Mouse (Mus musculus) heart, embryonic 10.5 days (tissue): ENCODE measurements around the gene Olfr517. TPM values are rescaled to one million over a fixed set of nuclear protein-coding genes. Genes with fewer than 3 reads are reported as not detected.

Experiments used
- DNase-seq: peaks from one replicate; pipeline ENCODE4 v3.0.0-alpha.2; 2017; ENCODE audit warnings: low spot score
- H3K27ac ChIP-seq: fragments of 300-500 bp; sonication (generic); 2 replicates; pipeline ENCODE4 v1.5.1; 2016; ENCODE audit warnings: mild to moderate bottlenecking
- H3K27me3 ChIP-seq: fragments of 300-500 bp; sonication (generic); 2 replicates; pipeline ENCODE4 v1.6.1; 2016; ENCODE audit warnings: mild to moderate bottlenecking; ENCODE audit not compliant: poor library complexity, insufficient read depth, severe bottlenecking
- H3K36me3 ChIP-seq: fragments of 300-500 bp; sonication (generic); 2 replicates; pipeline ENCODE4 v1.6.1; 2016; ENCODE audit warnings: mild to moderate bottlenecking, moderate library complexity
- H3K4me1 ChIP-seq: fragments of 300-500 bp; sonication (generic); 2 replicates; pipeline ENCODE4 v1.6.1; 2016; ENCODE audit warnings: mild to moderate bottlenecking
- H3K4me3 ChIP-seq: fragments of 300-500 bp; sonication (generic); 2 replicates; pipeline ENCODE4 v1.5.1; 2016; ENCODE audit warnings: mild to moderate bottlenecking, moderate library complexity
- H3K9me3 ChIP-seq: fragments of 300-500 bp; sonication (generic); 2 replicates; pipeline ENCODE4 v1.6.1; 2016; ENCODE audit warnings: mild to moderate bottlenecking, moderate library complexity
- WGBS: fragments of 180-500 bp; shearing (Covaris S2); methylation state at CpG from one replicate; pipeline ENCODE4 v1.1.7; 2016; 5-methylcytosine and 5-hydroxymethylcytosine counted together
- polyA plus RNA-seq: library from polyadenylated mRNA; unstranded; fragments of >200 nt; fragmentation: Nextera tagmentation; extraction: Ambion mirVana; gene quantifications from 2 replicates; pipeline ENCODE4 v1.2.1, GENCODE M21; 2016

The Olfr517 gene
- polyA plus RNA-seq, result not detected in 2 replicates

- H3K9me3 ChIP-seq, result no peaks in the 10 kb centered on the region
- no peaks in the 10 kb centered on the region for H3K27me3 ChIP-seq
- DNase-seq, result no peak
- H3K4me1 ChIP-seq, result no peaks in the 10 kb centered on the region
- H3K36me3 ChIP-seq, result no peaks in the 10 kb centered on the region
- WGBS, result 56% methylated on average over 2 of the region's 2 CpGs
- H3K4me3 ChIP-seq, result no peak within 1 kb of the TSS
- no peak within 1 kb of the TSS for H3K27ac ChIP-seq
These were observed at the start of gene Olfr517 for GRCm38 (mm10) chr7:108872279-108872678. TSS of gene Olfr517 (minus strand) at chr7:108872379.

GRCm38 (mm10) chr7:108903969-108904368 is 31.8 kb upstream of the Olfr517 start:
- WGBS, result 73% methylated on average over 2 of the region's 2 CpGs
- H3K36me3 ChIP-seq, result no peaks in the 10 kb centered on the region
- DNase-seq, result no peak

GRCm38 (mm10) chr7:108894320-108894719 is 22.1 kb upstream of the Olfr517 start, which contains the start of gene Olfr519:
TSS of gene Olfr519 (minus strand) at chr7:108894420.
- no peaks in the 10 kb centered on the region for H3K27me3 ChIP-seq
- WGBS, result 77% methylated on average over 5 of the region's 5 CpGs
- no peak within 1 kb of the TSS for H3K27ac ChIP-seq
- no peaks in the 10 kb centered on the region for H3K4me1 ChIP-seq
- no peak within 1 kb of the TSS for H3K4me3 ChIP-seq
- no peaks in the 10 kb centered on the region for H3K36me3 ChIP-seq
- no peak for DNase-seq
- H3K9me3 ChIP-seq, result no peaks in the 10 kb centered on the region

More at GRCm38 (mm10) chr7:108903969-108904368, 31.8 kb upstream of the Olfr517 start:
- Histone ChIP-seq H3K27ac (no peak overlapping the region), H3K4me1 (no peaks in the 10 kb centered on the region), H3K4me3 (no peak overlapping the region), H3K27me3 (no peaks in the 10 kb centered on the region), H3K9me3 (no peaks in the 10 kb centered on the region)

GRCm38 (mm10) chr7:108884906-108885305 is 12.7 kb upstream of the Olfr517 start, which contains the start of gene Olfr518:
TSS of gene Olfr518 (minus strand) at chr7:108885006.
- no peaks in the 10 kb centered on the region for H3K9me3 ChIP-seq
- no peaks in the 10 kb centered on the region for H3K36me3 ChIP-seq
- DNase-seq, result no peak
- WGBS, result 73% methylated on average over 4 of the region's 4 CpGs
- no peak within 1 kb of the TSS for H3K27ac ChIP-seq
- H3K4me1 ChIP-seq, result no peaks in the 10 kb centered on the region
- no peak within 1 kb of the TSS for H3K4me3 ChIP-seq
- H3K27me3 ChIP-seq, result no peaks in the 10 kb centered on the region

- Histone ChIP-seq H3K4me1 (no peaks in the 10 kb centered on the region), H3K4me3 (no peak within 1 kb of the TSS), H3K27me3 (no peaks in the 10 kb centered on the region), H3K27ac (no peak within 1 kb of the TSS), H3K36me3 (no peaks in the 10 kb centered on the region), H3K9me3 (no peaks in the 10 kb centered on the region)
- WGBS, result 84% methylated on average over 2 of the region's 2 CpGs
- no peak for DNase-seq
These were observed 21.8 kb downstream of the Olfr517 start, which contains the start of gene Olfr516 for GRCm38 (mm10) chr7:108850429-108850828. TSS of gene Olfr516 (minus strand) at chr7:108850529.

GRCm38 (mm10) chr7:108825897-108826296 is 46.3 kb downstream of the Olfr517 start, which contains the start of gene Olfr514:
TSS of gene Olfr514 (minus strand) at chr7:108825997.
- no peak within 1 kb of the TSS for H3K4me3 ChIP-seq
- no peaks in the 10 kb centered on the region for H3K9me3 ChIP-seq
- no peak for DNase-seq
- no peaks in the 10 kb centered on the region for H3K4me1 ChIP-seq
- no peaks in the 10 kb centered on the region for H3K27me3 ChIP-seq
- H3K36me3 ChIP-seq, result no peaks in the 10 kb centered on the region
- no peak within 1 kb of the TSS for H3K27ac ChIP-seq

Other genes starting within 250 kb of the Olfr517 start
- gene Olfr508, start 242.4 kb downstream of the Olfr517 start, polyA plus RNA-seq, result not detected in 2 replicates
- gene Olfr509, start 220.5 kb downstream of the Olfr517 start, polyA plus RNA-seq, result not detected in 2 replicates
- gene Olfr510, start 206.0 kb downstream of the Olfr517 start, polyA plus RNA-seq, result not detected in 2 replicates
- not detected in 2 replicates for gene Olfr512, start 159.1 kb downstream of the Olfr517 start, polyA plus RNA-seq
- gene Olfr513, start 121.4 kb downstream of the Olfr517 start, polyA plus RNA-seq, result not detected in 2 replicates
- gene Olfr514, start 46.4 kb downstream of the Olfr517 start, polyA plus RNA-seq, result not detected in 2 replicates
- not detected in 2 replicates for gene Olfr516, start 21.9 kb downstream of the Olfr517 start, polyA plus RNA-seq
- not detected in 2 replicates for gene Olfr518, start 12.6 kb upstream of the Olfr517 start, polyA plus RNA-seq
- gene Olfr519, start 22.0 kb upstream of the Olfr517 start, polyA plus RNA-seq, result not detected in 2 replicates
- 1.9 and 3.8 TPM in 2 replicates for gene Nlrp10, start 57.8 kb upstream of the Olfr517 start, polyA plus RNA-seq
- gene Eif3f, start 62.0 kb upstream of the Olfr517 start, polyA plus RNA-seq, result 49.3 and 61.1 TPM in 2 replicates
- gene Tub, start 78.0 kb upstream of the Olfr517 start, polyA plus RNA-seq, result 0.25 and 0.88 TPM in 2 replicates
- 2.4 and 2.9 TPM in 2 replicates for gene Ric3, start 211.0 kb upstream of the Olfr517 start, polyA plus RNA-seq